ENCODE assay signal across 15 mouse cellular contexts in genomic region chr6:55880886-55881285, GRCm38 (mm10). TPM values are rescaled to one million over a fixed set of nuclear protein-coding genes. Genes with fewer than 3 reads are reported as not detected.
DNase-seq lines count a peak whose midpoint lies in the region; ATAC-seq lines count a peak whose summit lies in the region.
"Had no signal": no experiment of that assay in that cellular context is flagged by ENCODE, and none has a peak within 500 bp of the region (broad histone marks: within the 10 kb centered on the region; RNA-seq: fewer than 3 reads in every experiment).

No protein-coding gene starts in this region.

- no peak overlapping the region for H3K4me3 ChIP-seq in hindbrain, embryonic 11.5 days (ENCODE audit: low read depth, low read length)
- H3K4me3 ChIP-seq in hindbrain, embryonic 12.5 days: no peak overlapping the region
- no peak overlapping the region for H3K4me3 ChIP-seq in neural tube, embryonic 11.5 days (ENCODE audit: low read depth, low read length)
- H3K4me3 ChIP-seq: hindbrain, embryonic 15.5 days; limb, embryonic 13.5 days had no signal

- no peak overlapping the region for H3K4me2 ChIP-seq in hindbrain, embryonic 11.5 days (replicated peaks; ENCODE audit: low read depth, low read length)
- no peak overlapping the region for H3K4me2 ChIP-seq in hindbrain, embryonic 12.5 days (replicated peaks)
- no peak overlapping the region for H3K4me2 ChIP-seq in neural tube, embryonic 11.5 days (ENCODE audit: low read depth)
- H3K4me2 ChIP-seq: hindbrain, embryonic 15.5 days; limb, embryonic 13.5 days had no signal

- 27% methylated on average over 3 of the region's 3 CpGs for WGBS in hindbrain, embryonic 11.5 days
- WGBS in hindbrain, embryonic 12.5 days: 17% methylated on average over 3 of the region's 3 CpGs
- 17% methylated on average over 3 of the region's 3 CpGs for WGBS in neural tube, embryonic 11.5 days

- H3K27ac ChIP-seq in hindbrain, embryonic 11.5 days (ENCODE audit: low read depth, low read length): no peak overlapping the region
- no peak overlapping the region for H3K27ac ChIP-seq in hindbrain, embryonic 12.5 days
- no peak overlapping the region for H3K27ac ChIP-seq in neural tube, embryonic 11.5 days (ENCODE audit: low read depth, low read length)
- H3K27ac ChIP-seq: hindbrain, embryonic 15.5 days; limb, embryonic 13.5 days had no signal

- H3K9me3 ChIP-seq in hindbrain, embryonic 11.5 days (ENCODE audit: control insufficient read depth, low read length): no peaks in the 10 kb centered on the region
- no peaks in the 10 kb centered on the region for H3K9me3 ChIP-seq in hindbrain, embryonic 12.5 days (replicated peaks)
- H3K9me3 ChIP-seq in neural tube, embryonic 11.5 days (ENCODE audit: control insufficient read depth, low read length): no peaks in the 10 kb centered on the region
- H3K9me3 ChIP-seq: hindbrain, embryonic 15.5 days; limb, embryonic 13.5 days had no signal

- H3K27me3 ChIP-seq in hindbrain, embryonic 11.5 days (ENCODE audit: control insufficient read depth, insufficient read depth, low read length): no peaks in the 10 kb centered on the region
- no peaks in the 10 kb centered on the region for H3K27me3 ChIP-seq in hindbrain, embryonic 12.5 days
- H3K27me3 ChIP-seq in neural tube, embryonic 11.5 days (ENCODE audit: control insufficient read depth, insufficient read depth, low read length): no peaks in the 10 kb centered on the region
- H3K27me3 ChIP-seq: CH12.LX; hindbrain, embryonic 15.5 days; limb, embryonic 13.5 days had no signal

- DNase-seq in hindbrain, embryonic 11.5 days (ENCODE audit: low spot score): peak; percentile 30
- DNase-seq in ovary, postnatal 14 days (ENCODE audit: low spot score): peak; percentile 0
- DNase-seq in ovary, postnatal 10 days (ENCODE audit: low spot score): no peak
- DNase-seq in embryo, embryonic 10.5 days (ENCODE audit: low spot score): peak; percentile 54
- DNase-seq in neural tube, embryonic 11.5 days (ENCODE audit: low spot score): peak; percentile 19
- DNase-seq in testis, postnatal 10 days (ENCODE audit: low spot score): no peak
- DNase-seq: thymus, adult 2 months had no signal

- no peaks in the 10 kb centered on the region for H3K4me1 ChIP-seq in hindbrain, embryonic 11.5 days (replicated peaks; ENCODE audit: control insufficient read depth, insufficient read depth, low read length)
- peaks cover 4% of the 10 kb centered on the region; the same call in 1 of the 2 replicates for H3K4me1 ChIP-seq in hindbrain, embryonic 12.5 days
- no peaks in the 10 kb centered on the region for H3K4me1 ChIP-seq in neural tube, embryonic 11.5 days (ENCODE audit: control insufficient read depth, insufficient read depth, low read length)

- no peak for ATAC-seq in hindbrain, embryonic 11.5 days (ENCODE audit: low FRiP score)
- ATAC-seq in hindbrain, embryonic 12.5 days (ENCODE audit: low FRiP score): no peak
- no peak for ATAC-seq in neural tube, embryonic 11.5 days (ENCODE audit: insufficient read depth, low FRiP score, low TSS enrichment)
- no peak for ATAC-seq in megakaryocyte-erythroid progenitor cell, adult 5-6 weeks (replicated peaks; ENCODE audit: low FRiP score, low TSS enrichment, poor library complexity, severe bottlenecking)
- ATAC-seq: activated CD4-positive, CD25-positive, alpha-beta regulatory T cell, adult 4 months had no signal

- no peak overlapping the region for H3K9ac ChIP-seq in hindbrain, embryonic 11.5 days (ENCODE audit: low read depth, low read length)
- H3K9ac ChIP-seq in hindbrain, embryonic 12.5 days: no peak overlapping the region
- no peak overlapping the region for H3K9ac ChIP-seq in neural tube, embryonic 11.5 days (ENCODE audit: low read length)
- H3K9ac ChIP-seq: hindbrain, embryonic 15.5 days; limb, embryonic 13.5 days had no signal

- H3K36me3 ChIP-seq in hindbrain, embryonic 11.5 days (ENCODE audit: control insufficient read depth, insufficient read depth, low read length): no peaks in the 10 kb centered on the region
- H3K36me3 ChIP-seq in hindbrain, embryonic 12.5 days: no peaks in the 10 kb centered on the region
- H3K36me3 ChIP-seq in neural tube, embryonic 11.5 days (ENCODE audit: control insufficient read depth, insufficient read depth, low read length): no peaks in the 10 kb centered on the region
- H3K36me3 ChIP-seq: hindbrain, embryonic 15.5 days; limb, embryonic 13.5 days had no signal

RNA-seq across cellular contexts. Expression of gene Itprid1, which starts 44.2 kb away (rescaled TPM):
- 0.06 and 0.13 TPM in 2 replicates for polyA plus RNA-seq in hindbrain, embryonic 11.5 days (2014; fragmentation: Nextera tagmentation; extraction: Ambion mirVana)
- polyA plus RNA-seq in hindbrain, embryonic 12.5 days (2016; fragmentation: Nextera tagmentation; extraction: Ambion mirVana): 0.13 and 0.17 TPM in 2 replicates
- 0.09 TPM in 1 of 2 replicates, not detected in the other for polyA plus RNA-seq in neural tube, embryonic 11.5 days (2014; fragmentation: Nextera tagmentation; extraction: Ambion mirVana)
- not detected in 2 replicates for total RNA-seq in megakaryocyte-erythroid progenitor cell, adult 5-6 weeks (2014; fragmentation: Nextera tagmentation)
- total RNA-seq in megakaryocyte-erythroid progenitor cell, adult 5-6 weeks (2017): not detected in 2 replicates
- total RNA-seq: heart, adult 8-10 months had no signal
- polyA plus RNA-seq: activated CD4-positive, CD25-positive, alpha-beta regulatory T cell, adult 4 months; spleen, adult 2 months had no signal

Comparison
In these comparisons a context has a peak if more than half of its experiments do, and no peak if none do; other contexts are left out.
1. DNase-seq: peak in hindbrain, embryonic 11.5 days (single experiment), ovary, postnatal 14 days (single experiment), embryo, embryonic 10.5 days (single experiment) and neural tube, embryonic 11.5 days (single experiment); none in ovary, postnatal 10 days (single experiment) and testis, postnatal 10 days (single experiment).